Mouse (Mus musculus) bone marrow, adult 2 months (tissue): ENCODE measurements around the gene Gfra1. TPM values are rescaled to one million over a fixed set of nuclear protein-coding genes. Genes with fewer than 3 reads are reported as not detected.

Source experiments
- H3K27ac ChIP-seq: fragments of 200-500 bp; 2 replicates; pipeline ENCODE4 v1.5.1; 2012; ENCODE audit warnings: low read depth, mild to moderate bottlenecking, control low read depth, inconsistent platforms, low read length; ENCODE audit not compliant: control insufficient read depth, poor library complexity, insufficient read depth
- H3K4me1 ChIP-seq: fragments of 200-500 bp; 2 replicates; pipeline ENCODE4 v1.6.1; 2011; ENCODE audit warnings: low read length; ENCODE audit not compliant: control insufficient read depth, insufficient read depth
- H3K4me3 ChIP-seq: fragments of 200-500 bp; replicated peaks from 2 replicates; pipeline ENCODE3; 2011; ENCODE audit warnings: mild to moderate bottlenecking, low read depth, low read length, control low read depth; ENCODE audit not compliant: control insufficient read depth
- CTCF ChIP-seq: fragments of 200-500 bp; IDR thresholded peaks from 2 replicates; pipeline ENCODE4 v1.5.1; 2011; ENCODE audit warnings: low read length, control low read depth; ENCODE audit not compliant: control insufficient read depth, insufficient read depth
- POLR2A ChIP-seq: fragments of 200-500 bp; IDR thresholded peaks from 2 replicates; pipeline ENCODE4 v1.6.1; 2011; ENCODE audit warnings: low read depth, mild to moderate bottlenecking, control low read depth, low read length, borderline replicate concordance; ENCODE audit not compliant: control insufficient read depth
- WGBS: fragments of 180-500 bp; shearing (Covaris S2); methylation state at CpG from one replicate; pipeline ENCODE4 v1.1.7; 2018; 5-methylcytosine and 5-hydroxymethylcytosine counted together
- polyA plus RNA-seq: library from polyadenylated mRNA; stranded (reverse); fragments of >200 nt; gene quantifications from 2 replicates; pipeline ENCODE4 v1.2.4, GENCODE M21; 2011; ENCODE audit warnings: low replicate concordance; ENCODE audit not compliant: missing spikeins, insufficient read depth, insufficient read length

The Gfra1 gene
- polyA plus RNA-seq, 1 experiment, result 2.4 TPM

- TF ChIP-seq POLR2A (no peak), CTCF (no peak)
- 80% methylated on average over 7 of the region's 7 CpGs for WGBS
- Histone ChIP-seq H3K4me3 (no peak overlapping the region), H3K4me1 (peaks cover 2% of the 10 kb centered on the region; the same call in 1 of the 2 replicates), H3K27ac (no peak overlapping the region)
Measured at GRCm38 (mm10) chr19:58301105-58301504, 154.6 kb downstream of the Gfra1 start.

GRCm38 (mm10) chr19:58297926-58298325 lies 157.8 kb downstream of the Gfra1 start:
- TF ChIP-seq CTCF, result no peak
- no peak for TF ChIP-seq POLR2A
- H3K4me1 ChIP-seq, result peaks cover 2% of the 10 kb centered on the region; the same call in 1 of the 2 replicates
- WGBS, result 90% methylated on average over 2 of the region's 2 CpGs

GRCm38 (mm10) chr19:58296842-58297190 lies 158.9 kb downstream of the Gfra1 start:
- Histone ChIP-seq H3K4me1 (peaks cover 2% of the 10 kb centered on the region; the same call in 1 of the 2 replicates), H3K27ac (no peak overlapping the region), H3K4me3 (no peak overlapping the region)
- 2% methylated on average over 7 of the region's 7 CpGs for WGBS
- no peak for TF ChIP-seq POLR2A
- TF ChIP-seq CTCF, result no peak

More at GRCm38 (mm10) chr19:58297926-58298325, 157.8 kb downstream of the Gfra1 start:
- Histone ChIP-seq H3K4me3 (no peak overlapping the region), H3K27ac (no peak overlapping the region)

GRCm38 (mm10) chr19:58295986-58296841 lies 159.5 kb downstream of the Gfra1 start:
- peaks cover 2% of the 10 kb centered on the region; the same call in 1 of the 2 replicates for H3K4me1 ChIP-seq
- 72% methylated on average over 14 of the region's 14 CpGs for WGBS
- H3K4me3 ChIP-seq, result no peak overlapping the region
- TF ChIP-seq POLR2A, result no peak
- TF ChIP-seq CTCF, result no peak
- no peak overlapping the region for H3K27ac ChIP-seq

GRCm38 (mm10) chr19:58288145-58288544 lies 167.6 kb downstream of the Gfra1 start:
- Histone ChIP-seq H3K27ac (no peak overlapping the region), H3K4me1 (no peaks in the 10 kb centered on the region), H3K4me3 (no peak overlapping the region)
- TF ChIP-seq POLR2A, result no peak
- TF ChIP-seq CTCF, result no peak
- WGBS, result 91% methylated on average over 6 of the region's 6 CpGs

GRCm38 (mm10) chr19:58275281-58275680 lies 180.4 kb downstream of the Gfra1 start:
- Histone ChIP-seq H3K4me1 (no peaks in the 10 kb centered on the region), H3K27ac (no peak overlapping the region), H3K4me3 (no peak overlapping the region)
- no peak for TF ChIP-seq CTCF
- TF ChIP-seq POLR2A, result no peak
- WGBS, result 73% methylated on average over 9 of the region's 9 CpGs

- no peak overlapping the region for H3K4me3 ChIP-seq
- 81% methylated on average over 8 of the region's 8 CpGs for WGBS
- no peaks in the 10 kb centered on the region for H3K4me1 ChIP-seq
- TF ChIP-seq CTCF (no peak), POLR2A (no peak)
- H3K27ac ChIP-seq, result no peak overlapping the region
Measured at GRCm38 (mm10) chr19:58271815-58272214, 183.9 kb downstream of the Gfra1 start.

GRCm38 (mm10) chr19:58270778-58271177 lies 184.9 kb downstream of the Gfra1 start:
- Histone ChIP-seq H3K4me3 (no peak overlapping the region), H3K4me1 (no peaks in the 10 kb centered on the region), H3K27ac (no peak overlapping the region)
- 78% methylated on average over 5 of the region's 5 CpGs for WGBS
- no peak for TF ChIP-seq POLR2A
- no peak for TF ChIP-seq CTCF
